Mouse (Mus musculus): ENCODE results near the gene Igsf9b.
A peak's percentile ranks its signal among the peaks of the same experiment; 100 is the strongest.

Gene Igsf9b

GRCm38 (mm10) chr9:27294380-27294779 is 4.6 kb upstream of the Igsf9b start:
- DNase-seq: no peak

GRCm38 (mm10) chr9:27299286-27300187 is 533 bp downstream of the Igsf9b start:
- no peak for DNase-seq

DNA sequence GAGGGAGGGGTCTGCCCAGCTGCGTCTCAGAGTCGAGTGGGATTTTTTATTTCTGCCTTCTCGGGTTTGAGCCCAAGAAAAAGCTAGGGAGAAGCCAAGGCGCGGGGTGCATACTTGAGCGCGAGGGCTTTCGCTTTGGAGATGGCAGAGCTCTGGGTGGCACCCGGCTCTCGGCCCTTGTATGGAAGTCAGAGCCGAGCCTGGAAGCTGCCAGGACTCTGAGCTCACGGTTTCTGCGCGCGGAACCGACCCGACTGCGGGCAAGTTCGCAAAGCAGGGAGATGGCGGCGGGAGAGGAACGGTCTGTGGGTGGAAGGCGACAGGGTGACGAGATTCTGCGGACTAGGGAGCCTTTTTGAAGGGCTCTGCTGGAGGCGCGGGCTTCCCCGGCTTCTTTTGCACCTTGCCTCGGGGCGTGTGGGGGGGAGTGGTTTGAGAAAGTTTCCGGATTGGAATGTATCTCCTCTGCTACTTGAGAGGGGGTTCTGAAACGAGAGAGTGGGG is 1.2 kb downstream of the Igsf9b start:
- peak; percentile 13 for DNase-seq

GRCm38 (mm10) chr9:27300698-27301097 is 1.7 kb downstream of the Igsf9b start:
- DNase-seq: no peak

DNA sequence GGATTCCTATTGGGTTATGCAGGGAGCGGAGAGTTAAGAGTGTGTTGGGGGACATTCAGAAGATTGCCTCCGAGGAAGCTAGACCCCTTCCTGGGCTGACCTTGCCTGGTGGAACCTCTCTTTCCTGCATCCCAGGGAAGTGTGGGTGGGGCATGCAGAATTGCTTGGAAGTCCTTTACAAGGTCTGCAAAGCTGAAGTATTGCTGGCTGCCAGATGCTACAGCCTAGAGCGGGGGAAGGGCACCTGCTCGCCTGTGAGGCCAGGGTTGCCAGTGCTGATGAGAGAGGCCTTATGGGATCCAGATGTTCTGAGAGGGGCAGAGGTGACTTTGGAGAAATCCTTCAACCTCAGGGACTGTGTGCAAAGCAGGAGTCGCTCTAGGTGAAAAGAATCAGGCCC is 2.5 kb downstream of the Igsf9b start:
- no peak for DNase-seq

GRCm38 (mm10) chr9:27302291-27302690 is 3.3 kb downstream of the Igsf9b start:
- no peak for DNase-seq

DNA sequence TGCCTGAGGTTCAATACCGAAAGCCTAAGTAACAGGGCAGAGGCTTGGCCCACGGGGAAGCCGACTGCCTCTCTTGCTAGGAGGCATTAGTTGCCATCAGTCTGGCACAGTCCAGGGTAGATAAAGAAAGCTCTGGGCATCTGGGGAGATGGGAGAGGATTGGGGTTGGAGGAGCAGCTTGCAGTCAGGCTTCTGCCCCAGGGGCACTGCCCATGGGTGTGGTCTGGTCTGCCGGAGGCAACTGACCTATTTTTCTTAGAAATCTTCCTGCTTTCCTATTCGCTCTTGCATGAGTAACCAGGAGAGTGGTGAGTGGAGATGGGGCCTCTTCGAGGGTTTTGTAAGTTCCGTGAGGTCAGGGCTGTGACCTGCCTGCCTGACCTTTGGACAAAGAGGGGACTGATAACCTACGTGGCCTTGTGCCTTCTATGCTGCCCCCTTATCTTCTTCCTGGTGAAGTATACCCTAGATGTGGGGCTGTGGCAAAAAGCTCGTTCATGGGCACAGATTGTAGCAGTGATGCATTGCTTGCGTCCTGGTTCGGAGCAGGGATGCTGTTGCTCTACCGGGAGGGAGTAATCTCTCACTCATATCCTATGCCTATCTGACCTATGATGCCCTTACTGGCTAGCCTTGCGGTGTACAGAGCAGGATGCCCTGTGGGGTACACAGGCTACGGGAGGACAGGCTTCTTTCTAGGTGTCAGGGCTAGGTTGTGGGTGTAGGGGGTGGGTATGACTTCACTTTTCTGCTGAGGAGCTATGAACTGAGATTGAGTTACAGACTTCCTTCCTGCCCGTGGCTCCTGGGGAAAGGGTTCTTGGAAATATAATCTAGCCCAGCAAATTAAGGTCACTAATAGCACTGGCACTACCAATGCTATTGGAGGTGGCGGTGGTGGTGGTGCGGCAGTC is 4.8 kb downstream of the Igsf9b start:
- DNase-seq: no peak

DNA sequence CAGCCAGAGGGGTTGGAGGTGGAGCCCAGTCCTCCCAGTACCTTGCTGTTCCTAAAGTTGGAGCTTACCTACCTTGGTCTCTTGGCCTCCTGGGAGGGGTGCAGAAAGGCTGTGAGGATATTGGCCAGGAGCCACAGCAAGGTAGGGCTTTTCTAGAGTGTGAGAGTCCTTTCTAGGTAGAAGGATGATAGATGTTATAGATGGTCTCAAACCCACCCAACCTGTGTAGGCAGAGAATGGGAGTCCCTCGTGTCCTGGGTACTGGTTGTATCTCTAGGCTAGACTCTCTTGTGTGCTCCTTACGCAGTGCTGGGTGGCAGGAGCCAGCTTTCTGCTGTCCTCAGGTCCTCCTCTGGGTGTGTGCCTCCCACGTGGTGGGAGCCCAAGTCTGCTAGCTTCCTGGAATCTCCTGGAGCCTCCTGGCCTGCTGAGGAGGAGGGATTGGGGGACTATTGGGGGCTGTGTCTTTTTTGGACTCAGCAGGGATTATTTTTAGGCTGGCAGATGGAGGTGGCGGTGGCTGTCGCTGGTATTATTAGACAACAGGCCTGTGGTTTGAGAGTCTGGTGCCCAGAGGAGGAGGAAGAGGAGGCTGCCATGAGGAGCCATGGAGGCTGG is 5.6 kb downstream of the Igsf9b start:
- no peak for DNase-seq

- no peak for DNase-seq
These were observed 6.5 kb downstream of the Igsf9b start for GRCm38 (mm10) chr9:27305502-27305901.

DNA sequence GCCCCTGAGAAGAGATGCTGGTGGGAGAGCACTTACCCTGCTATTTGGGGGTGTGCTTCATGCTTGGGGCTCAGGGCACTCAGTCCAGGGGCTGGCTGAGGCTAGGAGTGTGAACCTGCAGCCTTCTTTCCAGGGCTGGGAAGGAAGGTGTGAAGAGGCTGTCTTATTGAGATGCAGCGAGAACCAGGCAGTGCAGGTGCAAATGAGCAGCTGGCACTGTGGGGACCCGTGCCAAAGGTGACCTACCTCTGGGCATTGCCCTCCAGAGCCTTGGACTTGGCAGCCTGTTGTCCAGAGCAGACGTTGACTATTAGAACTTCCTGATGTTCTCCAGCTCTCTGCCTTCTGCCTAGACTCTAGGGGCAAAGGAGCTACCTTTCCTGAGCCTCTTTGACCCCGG is 7.6 kb downstream of the Igsf9b start:
- no peak for DNase-seq

DNA sequence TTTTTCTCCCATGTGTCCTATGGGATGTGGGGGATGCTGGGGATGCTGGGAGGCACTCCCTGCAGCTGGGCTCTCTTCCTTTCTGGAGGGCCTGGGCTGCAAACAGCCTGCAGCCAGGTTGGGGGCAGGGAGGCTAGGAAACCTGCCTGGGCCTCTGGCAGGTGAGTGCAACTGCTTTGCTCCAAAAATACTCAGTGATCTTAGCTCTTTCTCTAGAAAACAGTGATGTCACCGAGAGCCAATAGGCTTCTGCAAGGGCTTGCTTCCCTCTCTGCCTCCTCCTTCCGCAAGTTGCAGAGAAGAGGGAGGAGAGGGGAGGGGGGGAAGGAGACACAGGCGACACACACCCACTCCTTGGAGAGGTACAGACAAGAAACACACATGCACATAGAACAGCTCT is 8.3 kb downstream of the Igsf9b start:
- no peak for DNase-seq

DNA sequence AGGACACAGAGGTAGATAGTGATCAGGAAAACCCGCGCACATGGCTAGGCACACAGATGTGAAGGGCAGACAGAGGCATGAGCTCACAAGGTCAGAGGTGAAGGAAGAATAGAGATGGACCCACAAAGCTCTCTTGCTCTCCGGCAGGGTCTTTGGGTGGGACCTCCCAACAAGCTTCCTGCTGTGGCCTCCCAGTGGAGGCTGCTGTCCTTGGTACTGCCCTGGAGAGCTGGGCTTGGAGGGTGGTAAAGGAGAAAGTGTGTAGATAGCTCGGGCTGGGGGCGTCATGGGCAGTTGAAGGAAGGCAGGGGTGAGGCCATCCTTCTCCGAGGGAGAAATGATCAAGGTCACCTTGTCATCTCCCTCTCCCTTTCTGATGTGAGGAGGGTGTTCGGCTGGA is 9.0 kb downstream of the Igsf9b start:
- DNase-seq: no peak

- no peak for DNase-seq
These were observed 9.6 kb downstream of the Igsf9b start for GRCm38 (mm10) chr9:27308561-27308960.

DNA sequence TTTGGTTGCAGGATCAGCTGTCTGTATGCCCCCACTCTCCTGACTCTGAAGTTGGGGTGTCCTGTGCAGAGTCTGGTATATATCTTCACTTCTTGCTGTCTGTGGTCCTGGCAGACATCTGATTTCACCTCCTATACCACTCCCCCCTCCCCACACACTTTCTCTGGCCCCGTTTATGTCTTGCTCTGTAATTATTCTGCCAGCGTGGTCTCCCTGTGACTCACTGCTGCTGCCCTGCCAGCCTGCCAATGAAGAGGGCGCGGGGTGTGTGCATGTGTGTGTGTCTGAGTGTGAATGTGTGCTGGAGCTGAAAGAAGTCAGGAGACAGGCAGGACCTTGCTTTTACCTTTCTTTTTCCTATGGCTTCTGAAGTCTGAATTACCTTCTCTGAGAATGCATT is 11.0 kb downstream of the Igsf9b start:
- no peak for DNase-seq

- no peak for DNase-seq
These were observed 14.4 kb downstream of the Igsf9b start for GRCm38 (mm10) chr9:27313427-27313826.

DNA sequence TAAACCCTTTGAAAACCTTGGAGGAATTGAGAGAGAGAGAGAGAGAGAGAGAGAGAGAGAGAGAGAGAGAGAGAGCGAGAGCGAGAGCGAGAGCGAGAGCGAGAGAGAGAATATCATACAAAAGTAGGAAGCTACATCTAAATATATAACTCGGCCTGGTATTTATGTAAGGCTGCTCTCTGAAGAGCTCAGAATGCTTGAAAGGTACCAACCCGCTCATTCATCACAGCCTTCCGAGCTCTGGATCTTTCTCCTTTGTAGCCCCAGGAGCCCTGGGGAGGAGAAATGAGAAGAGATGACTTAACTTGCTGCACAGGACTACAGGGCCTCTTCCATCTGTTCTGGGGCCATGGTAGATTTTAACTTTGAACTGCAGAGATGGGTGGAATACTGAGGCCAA is 22.3 kb downstream of the Igsf9b start:
- DNase-seq: no peak

GRCm38 (mm10) chr9:27322277-27322676 is 23.3 kb downstream of the Igsf9b start:
- no peak for DNase-seq

DNA sequence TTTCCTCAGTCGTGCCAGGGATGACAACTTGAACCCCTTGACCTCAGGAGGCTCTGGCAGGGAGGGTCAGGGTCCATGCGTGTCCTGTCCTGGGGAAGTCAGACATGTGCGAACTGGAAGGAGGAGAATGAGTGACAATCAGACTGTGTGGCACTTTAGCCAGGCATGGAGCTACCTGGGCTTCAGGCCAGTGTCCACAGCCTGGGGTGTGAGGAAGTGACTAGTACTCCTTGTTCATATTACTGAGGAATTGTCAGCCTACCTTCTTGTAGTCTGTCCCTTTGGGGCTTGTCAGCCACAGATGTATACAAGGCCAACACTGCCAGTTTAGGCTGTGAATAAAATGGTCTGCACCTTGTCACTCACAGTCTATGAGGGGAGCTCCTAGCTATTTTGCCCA is 24.4 kb downstream of the Igsf9b start:
- no peak for DNase-seq

DNA sequence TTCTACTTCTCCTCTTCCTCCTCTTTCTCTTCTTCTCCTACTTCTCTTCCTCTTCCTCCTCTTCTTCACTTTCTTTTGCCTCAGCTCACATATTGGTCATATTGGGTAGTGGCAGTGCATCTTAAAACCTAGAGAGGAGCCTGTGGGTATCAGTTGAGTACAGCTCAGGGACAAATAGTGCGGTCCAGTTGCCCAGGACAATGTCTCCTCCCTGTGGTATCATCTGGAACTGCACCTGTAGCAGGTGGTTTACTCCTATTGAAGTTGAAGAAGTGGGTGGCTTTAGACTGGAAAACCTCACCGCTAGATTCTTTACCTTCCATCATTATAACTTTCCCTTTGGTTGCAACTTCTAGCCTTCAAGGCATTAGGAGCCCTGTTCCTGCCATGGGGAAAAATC is 26.9 kb downstream of the Igsf9b start:
- DNase-seq: peak; percentile 74

GRCm38 (mm10) chr9:27327558-27327957 is 28.6 kb downstream of the Igsf9b start:
- no peak for DNase-seq

DNA sequence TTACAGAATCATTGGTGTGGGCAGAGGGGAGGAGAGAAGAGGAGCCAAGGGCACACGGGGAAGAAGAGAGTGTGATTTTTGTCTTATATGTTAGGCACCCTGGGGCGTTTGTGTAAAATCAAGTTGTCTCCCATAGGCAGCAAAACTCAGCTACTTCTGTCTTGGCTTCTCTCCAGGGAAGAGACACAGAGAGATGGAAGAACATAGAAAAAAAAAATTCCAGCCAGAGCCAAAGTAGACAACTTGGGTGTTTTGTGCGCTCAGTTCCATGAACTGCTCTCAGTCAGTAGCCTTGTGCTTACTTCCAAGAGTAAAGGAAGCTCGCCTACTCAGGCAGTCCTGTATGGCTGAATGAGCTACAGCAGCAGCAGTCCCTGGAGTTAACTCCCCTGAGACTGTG is 31.4 kb downstream of the Igsf9b start:
- DNase-seq: no peak

GRCm38 (mm10) chr9:27331538-27331937 is 32.5 kb downstream of the Igsf9b start:
- DNase-seq: no peak

DNA sequence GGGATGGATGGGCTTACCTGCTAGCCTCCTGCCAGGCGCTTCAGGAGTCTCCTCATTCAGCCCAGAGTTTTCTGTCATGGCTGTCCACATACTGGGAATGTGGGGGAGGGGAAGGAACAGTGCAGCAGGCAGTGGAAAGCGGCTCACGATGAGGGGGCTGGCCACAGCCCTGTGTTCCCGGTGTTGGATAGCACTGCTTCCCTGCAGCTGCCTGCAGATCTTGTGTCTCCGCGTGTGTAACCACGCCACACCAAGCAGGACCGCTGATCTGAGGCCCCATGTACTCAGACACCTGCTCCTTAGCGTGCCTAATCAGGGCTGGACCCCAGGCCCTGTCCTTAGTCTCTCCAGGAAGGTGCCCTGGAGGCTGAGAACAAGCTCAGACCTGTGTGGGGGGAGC is 35.9 kb downstream of the Igsf9b start:
- DNase-seq: no peak
